Mouse (Mus musculus) layer of hippocampus, postnatal 14 days (tissue): Measurements from ENCODE around the gene Gcgr. TPM values are rescaled to one million over a fixed set of nuclear protein-coding genes. Genes with fewer than 3 reads are reported as not detected.
"Not testable (repeated sequence)": the region's sequence is repeated elsewhere in the genome, so short reads cannot be mapped to it uniquely, and the experiment has no call there.

Source experiments
- DNase-seq, 2 experiments: peaks; one replicate each; pipeline ENCODE4 v3.0.0; 2021 to 2022; ENCODE audit warnings: low spot score in 2 of 2, mixed read lengths in 1 of 2
- total RNA-seq, 2 experiments: library from RNA; stranded (reverse); gene quantifications; 2 replicates each; pipeline ENCODE4 v1.2.3; 2021

Gcgr gene
- total RNA-seq, 2 experiments from 2014 or later = 0.28 to 0.36 TPM

DNA sequence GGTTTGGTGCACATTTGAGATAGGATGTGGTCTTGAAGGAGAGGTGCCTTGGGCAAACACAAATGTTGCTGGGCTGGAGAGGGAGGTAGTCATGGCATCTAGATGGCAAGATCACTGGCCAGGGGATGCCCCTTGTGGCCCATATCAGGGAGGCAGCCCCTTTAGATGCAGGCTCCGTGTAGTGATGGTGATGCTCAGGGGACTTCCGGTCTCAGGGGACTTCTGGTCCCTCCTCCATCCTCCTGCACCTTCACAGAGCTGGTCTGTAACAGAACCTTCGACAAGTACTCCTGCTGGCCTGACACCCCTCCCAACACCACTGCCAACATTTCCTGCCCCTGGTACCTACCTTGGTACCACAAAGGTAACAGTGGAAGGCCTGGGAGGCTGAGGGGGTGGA is 5.3 kb downstream of the Gcgr start:
- no peak for DNase-seq

DNA sequence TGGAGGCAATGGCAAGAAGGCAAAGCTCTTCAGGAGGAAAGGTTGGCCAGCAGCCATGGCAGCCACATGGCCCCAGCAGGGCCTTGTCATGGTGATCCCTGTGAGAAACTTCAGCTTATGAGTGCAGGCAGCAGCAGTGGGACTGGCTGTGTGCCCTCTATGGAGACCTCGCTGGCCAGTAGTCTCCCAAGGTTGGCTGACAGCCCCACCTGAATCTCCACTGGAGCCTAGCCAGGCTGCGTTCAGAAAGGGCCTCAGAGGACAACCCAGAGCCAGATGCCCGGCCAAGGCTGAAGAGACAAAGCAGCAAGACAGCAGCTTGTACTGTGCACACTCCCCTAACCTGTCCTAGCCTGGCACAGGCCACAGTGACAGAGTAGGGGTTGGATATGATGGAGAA is 8.0 kb downstream of the Gcgr start:
- peak in 1 of 2 experiments; percentile 35 for DNase-seq

DNA sequence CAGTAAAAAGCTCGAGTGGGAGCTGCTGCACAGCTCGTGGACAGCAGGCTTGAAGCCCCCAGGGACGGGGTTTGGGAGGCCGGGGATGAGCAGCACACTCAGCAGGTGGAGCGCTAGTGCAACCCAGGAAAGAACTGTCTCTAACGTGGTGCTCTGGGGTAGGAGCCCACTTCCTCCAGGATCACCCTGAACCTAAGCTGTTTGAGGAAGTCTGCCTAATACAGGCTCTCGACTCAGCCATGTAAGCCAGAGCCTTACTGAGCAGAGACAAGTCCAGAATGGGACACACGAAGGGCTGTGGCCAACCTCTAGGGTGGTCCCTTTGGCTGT is 8.4 kb downstream of the Gcgr start:
- no peak for DNase-seq

DNA sequence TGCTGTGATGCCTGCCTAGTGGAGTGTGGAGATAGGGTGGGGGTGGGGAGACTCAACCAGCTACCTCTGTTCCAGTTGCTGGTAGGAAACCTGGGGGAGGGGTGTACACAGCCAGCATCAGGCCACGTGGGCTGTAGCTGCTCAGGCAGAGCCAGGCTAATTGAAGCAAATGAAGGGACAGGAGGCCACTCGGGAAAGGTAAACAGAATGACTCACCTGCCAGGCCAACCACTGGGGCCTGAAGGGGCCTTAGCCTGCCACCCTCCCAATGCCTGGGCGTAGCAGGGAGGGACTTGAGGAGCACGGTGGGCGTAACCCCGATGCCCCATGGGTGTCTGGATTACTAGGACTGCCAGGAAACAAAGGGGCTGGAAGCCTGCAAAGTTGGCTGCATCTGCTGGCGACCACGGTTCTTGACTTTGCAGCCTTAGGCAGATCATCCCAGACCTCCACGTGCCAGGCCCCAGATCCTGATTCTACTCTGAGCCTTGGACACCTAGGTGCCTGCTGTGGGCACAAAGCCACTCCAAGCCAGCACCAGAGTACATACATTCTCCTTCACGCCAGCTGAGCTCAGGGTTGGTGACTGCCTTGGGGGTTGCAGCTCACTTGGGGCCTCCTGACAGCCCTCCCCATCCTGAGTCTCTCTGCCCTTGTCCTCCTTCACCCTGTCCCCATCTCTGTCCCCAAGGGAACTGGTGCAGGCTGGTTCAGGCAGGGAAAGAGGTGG is 9.0 kb downstream of the Gcgr start:
- DNase-seq = no peak

DNA sequence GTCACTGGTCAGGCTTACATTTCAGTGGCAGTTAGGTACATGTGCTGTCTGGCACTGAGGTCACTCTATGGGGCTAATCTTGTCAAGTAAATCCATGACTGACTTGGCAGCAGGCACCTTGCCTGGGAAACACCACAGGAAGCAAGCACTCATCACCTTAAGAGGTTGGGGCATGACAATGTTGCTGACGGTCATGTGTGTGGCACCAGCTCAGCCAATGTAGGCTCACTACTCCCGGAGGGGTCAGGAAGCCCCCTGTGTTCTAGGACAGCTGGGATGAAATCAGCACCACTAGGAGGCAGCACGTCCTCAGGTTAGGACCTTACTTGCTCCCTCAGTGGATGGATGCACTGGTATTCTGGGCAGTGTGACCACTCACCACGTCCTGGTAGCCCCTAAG is 11.4 kb downstream of the Gcgr start:
- no peak for DNase-seq

DNA sequence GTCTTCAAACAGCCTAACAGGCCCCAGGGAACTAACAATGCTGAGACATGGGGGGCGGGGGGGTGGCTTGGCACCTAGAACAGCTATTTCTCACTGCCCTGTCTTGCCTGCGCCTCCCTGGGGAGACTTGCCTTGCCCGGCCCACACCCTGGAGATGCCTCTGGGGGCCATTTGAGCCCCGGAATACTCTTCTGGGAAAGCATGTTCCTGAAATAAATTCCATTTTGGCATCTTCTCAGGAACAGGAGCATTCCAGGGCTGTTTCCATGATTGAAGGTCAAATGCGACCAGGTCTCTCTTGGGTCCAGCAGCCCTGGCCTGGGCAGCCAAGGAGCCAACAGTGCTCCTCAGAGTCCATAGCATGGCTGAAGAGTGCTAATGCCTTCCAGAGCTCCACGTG is 11.9 kb downstream of the Gcgr start:
- no peak for DNase-seq

DNA sequence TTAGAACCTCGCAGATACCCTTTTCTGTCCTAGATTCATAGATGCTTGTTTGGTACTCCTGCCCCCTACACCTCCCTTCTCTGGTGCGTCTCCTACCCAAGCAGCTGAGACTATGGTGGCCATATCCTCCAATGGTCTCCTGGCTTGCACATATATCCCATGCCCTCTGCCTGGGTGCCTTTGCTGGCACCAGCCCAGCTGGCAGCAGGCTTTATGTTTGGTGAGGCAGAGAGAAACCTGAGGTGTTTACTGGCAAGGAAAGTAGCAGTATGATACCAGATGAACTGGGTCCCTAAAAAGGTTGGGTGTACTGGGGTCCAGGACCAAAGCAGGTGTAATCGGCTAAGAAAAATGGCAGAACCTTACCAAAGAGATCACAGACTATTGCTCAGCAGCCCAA is 15.5 kb downstream of the Gcgr start:
- DNase-seq = no peak

DNA sequence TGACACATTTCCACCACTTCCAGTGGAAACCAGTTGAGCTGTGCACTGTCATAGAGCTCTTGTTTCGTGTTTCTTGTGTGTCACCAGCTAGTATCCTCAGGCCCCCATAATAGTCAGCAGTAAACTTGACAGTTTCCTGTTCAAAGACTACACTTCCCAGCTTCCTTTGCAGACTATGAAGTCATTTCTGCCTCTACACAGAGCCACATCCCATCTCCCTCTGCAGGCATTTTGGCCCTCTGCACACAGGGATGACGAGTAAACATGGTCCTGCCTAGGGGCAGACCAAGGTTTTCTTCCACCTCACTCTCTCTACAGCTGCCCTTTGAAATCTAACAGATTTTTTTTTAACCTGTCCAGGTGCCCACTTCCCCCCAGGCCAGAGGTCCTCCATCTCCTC is 17.0 kb downstream of the Gcgr start:
- DNase-seq = peak in 1 of 2 experiments; percentile 10

DNA sequence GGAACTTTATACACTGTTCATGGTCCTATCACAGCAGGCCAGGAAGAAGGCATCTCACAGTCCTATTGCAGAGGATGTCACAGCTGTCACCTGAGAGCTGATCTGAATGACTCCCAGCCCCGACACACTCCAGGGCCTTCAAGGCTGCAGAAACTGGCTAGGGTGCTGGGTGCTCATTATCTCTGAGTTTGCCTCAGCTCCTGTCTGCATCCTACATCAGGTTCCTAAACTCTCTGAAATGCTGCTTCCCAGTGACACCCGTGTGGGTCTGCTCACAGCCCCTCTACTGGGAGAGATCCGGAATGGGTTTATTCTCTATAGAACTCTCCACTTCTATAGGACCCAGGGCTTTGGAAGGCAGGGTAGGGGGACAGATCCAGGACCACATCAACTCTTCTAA is 17.7 kb downstream of the Gcgr start:
- no peak for DNase-seq

DNA sequence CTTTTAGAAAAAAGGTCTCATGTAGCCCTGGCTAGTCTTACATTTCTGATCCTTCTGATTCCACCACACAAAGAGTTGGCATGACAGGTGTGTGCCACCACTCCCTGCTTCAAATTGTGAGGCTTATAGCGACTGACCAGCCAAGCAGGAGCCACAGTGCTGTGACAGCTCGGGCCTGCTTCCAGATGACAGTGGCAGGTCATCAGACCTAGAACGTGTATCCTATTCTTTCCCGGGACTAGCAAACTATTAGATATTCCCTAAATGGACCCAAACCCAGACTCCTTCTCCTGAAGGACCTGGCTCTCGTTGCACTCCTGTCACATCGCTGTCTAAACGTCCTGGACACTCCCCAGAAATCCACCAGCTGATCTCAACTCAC is 18.3 kb downstream of the Gcgr start:
- no peak for DNase-seq

DNA sequence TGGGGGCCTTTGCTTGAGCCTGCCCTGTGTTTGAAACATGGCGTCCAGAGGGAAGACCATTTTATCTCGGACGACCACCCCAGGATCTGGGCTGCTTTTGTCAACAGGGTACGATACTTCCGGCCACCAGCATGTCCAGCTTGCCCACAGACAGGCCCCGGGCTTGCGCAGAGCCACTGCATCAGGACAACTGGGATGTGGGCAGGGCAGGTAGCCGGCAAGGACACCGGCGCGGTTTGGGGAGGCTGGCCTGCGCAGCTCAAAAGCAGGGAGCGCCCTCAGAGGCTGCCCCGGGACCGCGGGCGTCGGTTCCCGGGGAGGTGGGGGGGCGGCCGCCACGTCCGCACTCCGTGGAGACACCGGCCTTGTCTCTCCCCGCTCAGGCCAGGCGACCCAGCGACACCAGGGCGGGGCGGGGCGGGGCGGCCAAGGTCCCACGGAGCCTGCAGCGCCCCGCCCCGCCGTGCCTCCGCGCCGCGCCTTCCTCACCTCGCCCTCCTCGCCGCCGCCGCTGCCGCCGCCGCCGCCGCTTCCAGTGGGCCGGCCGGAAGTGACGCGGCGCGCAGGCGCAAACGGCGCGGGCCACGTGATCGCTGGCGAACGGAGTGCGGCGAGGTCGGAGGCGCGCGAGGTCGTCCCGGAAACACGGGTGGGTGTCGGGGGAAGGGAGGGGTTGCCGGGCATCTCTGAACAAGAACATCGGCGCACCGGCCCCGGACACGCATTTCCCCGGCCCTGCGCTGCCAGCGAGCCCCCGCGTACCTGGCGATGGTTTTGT is 18.9 kb downstream of the Gcgr start, which contains the start of gene Mcrip1:
Gene Mcrip1, minus strand, starts transcription at position 560 of the 778 bp plus-strand sequence.
- DNase-seq = peak; percentile 87 to 95

DNA sequence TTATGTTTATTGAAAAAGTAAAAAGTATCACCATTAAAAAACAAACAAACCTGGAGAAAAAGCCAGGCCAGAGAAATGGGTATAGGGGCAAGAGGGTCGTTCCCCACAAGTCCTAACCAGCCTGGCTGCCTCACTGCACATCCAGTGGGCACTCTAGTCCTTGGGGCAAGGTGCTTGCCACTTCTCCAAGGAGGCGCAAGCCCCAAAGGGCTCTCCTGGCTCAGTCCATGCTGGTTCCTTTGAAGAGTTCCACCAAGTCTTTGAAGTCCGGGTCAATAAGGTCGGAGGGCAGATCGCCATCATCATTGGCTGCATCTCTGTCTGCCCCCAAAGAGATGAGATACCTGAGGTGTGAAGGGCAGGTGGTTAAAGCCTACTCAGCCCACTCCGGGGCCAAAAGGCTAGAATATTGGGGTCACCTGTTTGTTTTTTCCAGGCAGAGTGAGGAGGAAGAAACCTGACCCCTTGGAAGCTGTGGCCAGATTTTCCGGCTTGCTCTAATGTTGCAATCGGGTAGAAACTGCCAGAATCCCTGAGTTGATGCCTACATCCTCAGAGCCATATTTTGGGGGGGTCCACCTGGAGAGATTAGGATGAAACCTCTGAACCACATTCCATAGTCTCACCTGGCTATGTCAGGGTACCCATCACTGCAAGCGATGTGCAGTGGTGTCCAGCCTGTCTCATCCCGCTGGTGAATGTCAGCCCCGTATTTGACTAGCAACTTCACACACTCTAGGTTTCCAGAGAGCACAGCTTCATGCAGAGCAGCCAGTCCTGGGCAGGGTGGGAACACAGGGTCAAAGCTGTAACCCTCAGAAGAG is 19.7 kb downstream of the Gcgr start:
- no peak for DNase-seq

DNA sequence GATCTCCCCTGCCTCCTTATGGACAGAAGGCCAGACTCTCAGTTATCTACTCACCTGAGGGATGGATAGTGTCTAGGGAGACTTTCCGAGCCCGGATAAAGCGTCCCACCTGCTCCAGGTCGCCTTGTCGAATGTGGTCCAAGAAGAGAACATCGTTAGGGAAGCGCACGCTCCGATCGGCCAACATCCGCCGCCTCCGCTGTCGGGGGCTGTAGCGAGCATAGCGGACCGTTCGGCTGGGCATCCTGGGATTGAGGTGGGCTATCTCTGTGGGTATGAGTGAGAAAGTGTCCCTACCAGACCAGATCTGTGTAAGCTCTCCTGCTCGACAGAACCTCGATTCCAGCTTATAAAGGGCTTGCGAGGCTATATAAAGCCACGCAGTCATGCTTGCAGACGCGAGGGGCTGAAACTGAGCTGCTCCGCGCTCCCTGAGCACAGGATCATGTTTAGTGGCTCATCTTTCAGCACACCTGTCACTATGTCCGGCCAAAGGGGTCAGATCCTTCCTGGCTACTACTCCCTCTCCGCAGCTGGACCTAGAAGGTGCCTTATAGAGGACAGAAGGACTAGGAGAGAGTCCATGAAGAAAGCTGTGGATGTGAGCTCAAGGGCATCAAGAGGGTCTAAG is 20.4 kb downstream of the Gcgr start, which contains the start of gene Ppp1r27:
Gene Ppp1r27, minus strand, starts transcription at position 323 of the 631 bp plus-strand sequence.
- DNase-seq = no peak

DNA sequence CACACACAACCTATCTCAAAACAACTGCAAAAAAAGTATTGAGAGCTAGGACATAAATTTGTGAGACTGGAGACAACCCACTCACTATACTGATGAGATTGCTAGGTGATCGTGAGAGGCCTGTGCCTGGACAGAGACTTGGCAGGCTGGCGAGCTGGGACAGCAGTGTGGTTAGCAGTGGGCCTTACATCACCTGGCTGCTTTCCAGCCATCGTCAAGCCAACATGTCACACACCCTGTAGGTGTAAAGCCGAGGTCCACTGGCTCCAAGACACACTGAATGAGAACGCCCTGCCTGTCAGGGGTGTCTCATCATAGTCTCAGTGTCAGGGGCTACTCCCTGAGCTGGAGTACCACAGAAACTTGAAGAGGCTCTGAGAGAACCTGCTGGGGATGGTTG is 22.2 kb downstream of the Gcgr start:
- DNase-seq = no peak

DNA sequence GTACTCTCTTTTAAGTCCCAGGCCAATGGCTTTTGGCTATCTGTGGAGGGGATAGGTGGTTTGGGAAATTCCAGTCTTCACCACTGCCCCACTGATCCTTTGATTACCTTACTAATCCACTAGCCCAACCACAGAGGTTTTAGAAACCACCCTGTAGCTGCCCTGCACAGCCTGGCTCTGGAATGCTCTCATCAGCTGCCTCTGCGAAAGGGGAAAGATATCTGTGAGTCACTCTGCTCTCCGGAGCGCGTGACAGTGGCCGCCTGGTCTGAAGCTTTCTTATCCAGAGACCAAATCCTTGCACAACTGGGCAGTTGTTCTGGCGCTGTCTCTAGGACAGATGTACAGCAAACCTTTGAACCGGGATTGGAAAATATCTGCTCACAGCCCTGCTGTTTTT is 24.3 kb downstream of the Gcgr start:
- no peak for DNase-seq

DNA sequence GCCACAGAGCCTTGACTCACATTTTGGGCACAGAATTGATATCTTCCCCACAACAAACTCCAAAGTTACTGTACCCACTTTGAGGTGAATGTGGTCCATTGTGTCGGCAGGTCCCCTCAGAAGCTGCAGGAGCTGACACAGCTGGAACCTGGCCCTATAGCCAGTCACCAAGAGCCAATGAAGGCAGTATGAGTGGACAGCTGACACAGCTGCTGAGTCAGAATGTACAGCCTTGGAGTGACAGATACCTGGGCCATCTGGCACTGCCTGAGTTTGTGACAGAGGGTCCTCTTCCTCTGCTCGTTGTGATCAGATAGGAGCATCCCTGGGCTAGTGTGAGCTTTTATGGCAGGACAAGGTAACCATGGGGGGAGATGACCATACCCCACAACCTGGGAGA is 24.8 kb downstream of the Gcgr start:
- no peak for DNase-seq

DNA sequence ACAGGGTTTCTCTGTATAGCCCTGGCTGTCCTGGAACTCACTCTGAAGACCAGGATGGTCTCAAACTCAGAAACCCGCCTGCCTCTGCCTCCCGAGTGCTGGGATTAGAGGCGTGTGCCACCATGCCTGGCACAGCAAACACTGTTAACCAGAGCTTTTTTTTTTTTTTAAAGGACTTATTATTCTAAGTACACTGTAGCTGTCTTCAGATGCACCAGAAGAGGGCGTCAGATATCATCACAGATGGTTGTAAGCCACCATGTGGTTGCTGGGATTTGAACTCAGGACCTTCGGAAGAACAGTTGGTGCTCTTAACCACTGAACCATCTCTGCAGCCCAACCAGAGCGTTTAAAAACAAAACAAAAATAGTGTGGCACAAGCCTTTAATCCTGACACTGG is 28.3 kb downstream of the Gcgr start:
- not testable (repeated sequence) for DNase-seq

DNA sequence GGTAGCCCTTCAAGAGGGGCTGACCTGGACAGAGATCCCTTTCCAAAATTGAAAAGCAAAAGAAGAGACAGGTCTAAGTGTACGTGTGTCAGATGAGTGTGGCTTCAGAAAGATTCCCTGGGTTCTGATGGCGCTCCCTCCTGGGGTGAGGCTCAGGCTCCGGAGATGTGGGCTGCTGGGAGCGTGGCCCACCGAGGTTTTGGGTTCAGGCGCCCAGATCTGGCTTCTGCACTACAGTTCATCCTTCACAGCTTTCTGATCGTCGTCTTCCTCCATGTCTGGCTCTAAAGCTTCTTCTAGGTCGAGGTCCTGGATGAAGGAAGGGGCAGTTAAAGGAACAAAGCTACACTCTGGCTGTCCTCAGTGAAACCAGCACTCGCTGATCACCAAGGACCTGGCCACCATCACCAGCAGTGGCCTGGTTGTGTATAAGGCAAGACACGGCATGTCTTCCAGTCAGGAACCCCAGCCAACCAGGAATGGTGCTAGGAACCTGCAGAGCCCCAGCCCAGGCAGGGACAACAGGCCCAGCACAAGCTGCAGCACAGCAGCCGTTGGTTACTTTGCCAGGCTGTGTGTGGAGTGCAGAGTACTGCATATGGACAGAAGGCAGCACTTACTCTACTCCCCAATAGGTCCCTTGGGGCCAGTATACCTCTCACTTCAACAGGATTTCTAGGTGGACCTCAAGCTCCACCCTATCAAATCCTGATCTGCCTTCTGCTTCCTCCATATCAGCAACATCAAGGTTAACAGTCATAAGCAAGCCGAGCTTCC is 30.6 kb downstream of the Gcgr start:
- DNase-seq = no peak

DNA sequence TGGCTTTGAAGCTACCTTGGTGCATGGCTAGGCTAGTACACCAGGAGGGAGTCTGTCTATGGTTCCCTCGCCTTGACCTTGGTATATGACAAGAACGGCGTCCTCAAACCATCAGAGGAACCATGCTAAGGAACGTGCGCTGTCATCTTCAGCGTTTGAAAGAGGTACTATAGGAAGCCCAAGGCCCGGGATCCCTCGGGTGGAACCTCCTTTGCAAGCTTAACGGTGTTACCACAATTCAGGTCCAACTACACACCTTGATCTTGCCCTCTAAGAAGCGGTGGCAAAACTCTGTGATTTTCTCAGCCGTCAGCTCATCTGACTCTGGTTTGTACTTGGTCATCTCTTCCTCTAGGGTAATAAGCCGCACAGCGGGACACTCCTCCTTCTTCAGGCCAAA is 32.5 kb downstream of the Gcgr start:
- no peak for DNase-seq

DNA sequence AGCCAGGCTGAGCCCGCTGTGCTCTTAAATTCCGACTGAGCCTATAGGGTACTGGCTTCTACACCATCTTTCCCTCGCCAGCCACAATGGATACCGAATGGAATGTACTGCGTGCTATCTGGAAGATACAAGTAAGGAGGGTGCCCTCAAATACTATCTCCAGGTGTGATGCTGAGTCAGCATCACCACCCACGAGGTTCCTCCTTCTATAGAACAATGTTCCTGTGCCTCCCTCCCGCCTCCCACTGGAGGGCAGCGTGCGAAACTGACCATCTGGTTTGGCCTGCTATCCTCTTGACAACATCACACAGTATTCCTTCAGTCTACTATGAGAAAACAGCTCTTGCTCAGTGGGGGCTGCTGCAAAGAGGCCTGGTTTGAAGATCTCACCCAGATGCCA is 34.6 kb downstream of the Gcgr start:
- no peak for DNase-seq

DNA sequence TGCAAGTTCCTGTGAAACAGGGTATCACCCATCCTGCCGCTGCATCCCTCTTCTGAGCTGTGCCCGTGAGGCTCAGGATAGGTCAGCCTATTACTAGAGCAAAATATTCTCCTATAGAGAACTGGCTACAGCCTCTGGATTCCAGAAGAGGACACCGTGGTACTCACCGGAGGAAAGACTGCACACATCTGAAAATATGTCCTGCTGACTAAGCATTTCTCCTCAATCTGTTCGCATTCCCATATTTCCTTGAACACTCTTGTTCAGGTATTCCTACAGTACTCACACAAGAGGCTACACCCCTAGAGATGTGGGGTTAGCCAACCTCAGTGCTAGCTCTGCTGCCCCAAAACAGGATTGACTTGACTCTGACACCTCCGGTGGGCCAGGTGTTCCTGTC is 37.8 kb downstream of the Gcgr start:
- no peak for DNase-seq
